Mouse (Mus musculus) thymus, adult 2 months (tissue): ENCODE results near the gene Mrvi1.

Experiments
- CTCF ChIP-seq: fragments of 200-500 bp; IDR thresholded peaks from 2 replicates; pipeline ENCODE4 v1.5.1; 2012; ENCODE audit warnings: mild to moderate bottlenecking, control low read depth, low read length, moderate library complexity, borderline replicate concordance; ENCODE audit not compliant: control insufficient read depth, poor library complexity, insufficient read depth; ENCODE audit errors: extremely low read depth
- POLR2A ChIP-seq: fragments of 200-500 bp; IDR thresholded peaks from 2 replicates; pipeline ENCODE4 v1.6.1; 2012; ENCODE audit warnings: mild to moderate bottlenecking, low read length, control low read depth, moderate library complexity; ENCODE audit not compliant: control insufficient read depth, poor library complexity, insufficient read depth; ENCODE audit errors: extremely low read depth

DNA sequence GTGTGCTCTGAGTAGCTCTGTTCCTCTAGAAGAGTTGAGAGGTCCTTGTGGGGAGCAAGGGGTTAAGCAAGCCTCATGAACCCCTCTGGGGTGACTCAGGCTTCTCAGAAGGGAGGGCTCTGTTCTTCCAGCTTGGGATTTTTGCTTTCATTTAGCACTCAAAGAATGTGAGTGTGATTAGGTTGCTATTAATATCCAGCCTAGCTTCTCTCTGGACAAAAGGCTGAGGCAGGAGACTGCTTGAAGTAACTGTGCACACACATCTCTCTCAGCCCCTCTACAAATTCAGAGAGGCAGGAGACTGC lies 31.7 kb downstream of the Mrvi1 start:
- TF ChIP-seq POLR2A (no peak), CTCF (no peak)
